Mouse (Mus musculus): Measurements from ENCODE around the gene Parvb. TPM values are rescaled to one million over a fixed set of nuclear protein-coding genes. Genes with fewer than 3 reads are reported as not detected.

Parvb gene
- polyA plus RNA-seq, 1 experiment = 54.5 TPM

- TF ChIP-seq POLR2A (IDR thresholded peaks at IDR 0.05; ENCODE audit: insufficient read depth, low read length) (no peak), EP300 (IDR thresholded peaks at IDR 0.05; ENCODE audit: insufficient read depth, low read depth, low read length) (no peak), CTCF (IDR thresholded peaks at IDR 0.05; ENCODE audit: low read depth, low read length) (no peak)
- Histone ChIP-seq H3K27me3 (ENCODE audit: control insufficient read depth, insufficient read depth, low read length, poor library complexity, severe bottlenecking) (no peaks in the 10 kb centered on the region), H3K9ac (ENCODE audit: low read depth, poor library complexity, severe bottlenecking) (no peak overlapping the region), H3K4me3 (ENCODE audit: low read depth, low read length) (no peak overlapping the region), H3K27ac (ENCODE audit: insufficient read depth, low read length) (no peak overlapping the region), H3K36me3 (ENCODE audit: control insufficient read depth, insufficient read depth, low read length, poor library complexity, severe bottlenecking) (peaks cover 17% of the 10 kb centered on the region), H3K4me1 (ENCODE audit: control insufficient read depth, insufficient read depth, low read length) (no peaks in the 10 kb centered on the region), H3K9me3 (replicated peaks; ENCODE audit: control insufficient read depth, insufficient read depth, low read length, poor library complexity, severe bottlenecking) (no peaks in the 10 kb centered on the region)
These were observed 62.5 kb downstream of the Parvb start for GRCm38 (mm10) chr15:84294391-84294790.

- Histone ChIP-seq H3K9me3 (replicated peaks; ENCODE audit: control insufficient read depth, insufficient read depth, low read length, poor library complexity, severe bottlenecking) (no peaks in the 10 kb centered on the region), H3K27ac (ENCODE audit: insufficient read depth, low read length) (no peak overlapping the region), H3K9ac (ENCODE audit: low read depth, poor library complexity, severe bottlenecking) (no peak overlapping the region), H3K36me3 (ENCODE audit: control insufficient read depth, insufficient read depth, low read length, poor library complexity, severe bottlenecking) (peaks cover 17% of the 10 kb centered on the region), H3K27me3 (ENCODE audit: control insufficient read depth, insufficient read depth, low read length, poor library complexity, severe bottlenecking) (no peaks in the 10 kb centered on the region), H3K4me1 (ENCODE audit: control insufficient read depth, insufficient read depth, low read length) (no peaks in the 10 kb centered on the region), H3K4me3 (ENCODE audit: low read depth, low read length) (no peak overlapping the region)
- TF ChIP-seq CTCF (IDR thresholded peaks at IDR 0.05; ENCODE audit: low read depth, low read length) = no peak
- no peak for TF ChIP-seq POLR2A (IDR thresholded peaks at IDR 0.05; ENCODE audit: insufficient read depth, low read length)
- no peak for TF ChIP-seq EP300 (IDR thresholded peaks at IDR 0.05; ENCODE audit: insufficient read depth, low read depth, low read length)
These were observed 63.4 kb downstream of the Parvb start for GRCm38 (mm10) chr15:84295225-84295624.

DNA sequence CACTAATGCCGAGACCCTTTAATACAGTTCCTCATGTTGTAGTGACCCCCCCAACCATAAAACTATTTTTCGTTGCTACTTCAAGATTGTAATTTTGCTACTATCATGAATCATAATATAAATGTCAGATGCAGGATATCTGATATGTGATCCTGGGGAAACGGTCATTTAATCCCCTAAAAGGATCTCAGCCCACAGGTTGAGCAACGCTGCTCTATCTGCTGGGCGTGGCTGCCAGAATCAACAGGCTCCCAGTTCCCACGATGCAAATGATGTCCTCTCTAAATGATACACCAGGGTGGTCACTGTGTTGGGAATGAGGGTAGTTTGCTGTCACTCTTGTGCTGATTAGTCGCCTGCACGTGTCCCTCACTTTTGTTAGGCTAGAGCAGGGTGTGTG is 65.6 kb downstream of the Parvb start:
- H3K27ac ChIP-seq (ENCODE audit: insufficient read depth, low read length) = no peak overlapping the region
- TF ChIP-seq CTCF (IDR thresholded peaks at IDR 0.05; ENCODE audit: low read depth, low read length) = no peak
- no peak for TF ChIP-seq POLR2A (IDR thresholded peaks at IDR 0.05; ENCODE audit: insufficient read depth, low read length)
- no peak for TF ChIP-seq EP300 (IDR thresholded peaks at IDR 0.05; ENCODE audit: insufficient read depth, low read depth, low read length)
- peaks cover 10% of the 10 kb centered on the region for H3K36me3 ChIP-seq (ENCODE audit: control insufficient read depth, insufficient read depth, low read length, poor library complexity, severe bottlenecking)
- H3K4me1 ChIP-seq (ENCODE audit: control insufficient read depth, insufficient read depth, low read length) = peaks cover 2% of the 10 kb centered on the region
- no peak overlapping the region for H3K4me3 ChIP-seq (ENCODE audit: low read depth, low read length)
- no peaks in the 10 kb centered on the region for H3K9me3 ChIP-seq (replicated peaks; ENCODE audit: control insufficient read depth, insufficient read depth, low read length, poor library complexity, severe bottlenecking)
- H3K9ac ChIP-seq (ENCODE audit: low read depth, poor library complexity, severe bottlenecking) = no peak overlapping the region
- no peaks in the 10 kb centered on the region for H3K27me3 ChIP-seq (ENCODE audit: control insufficient read depth, insufficient read depth, low read length, poor library complexity, severe bottlenecking)

GRCm38 (mm10) chr15:84298804-84299370 is 67.0 kb downstream of the Parvb start:
- H3K27me3 ChIP-seq (ENCODE audit: control insufficient read depth, insufficient read depth, low read length, poor library complexity, severe bottlenecking) = no peaks in the 10 kb centered on the region
- no peaks in the 10 kb centered on the region for H3K9me3 ChIP-seq (replicated peaks; ENCODE audit: control insufficient read depth, insufficient read depth, low read length, poor library complexity, severe bottlenecking)
- no peak for TF ChIP-seq POLR2A (IDR thresholded peaks at IDR 0.05; ENCODE audit: insufficient read depth, low read length)
- TF ChIP-seq EP300 (IDR thresholded peaks at IDR 0.05; ENCODE audit: insufficient read depth, low read depth, low read length) = no peak
- no peak for TF ChIP-seq CTCF (IDR thresholded peaks at IDR 0.05; ENCODE audit: low read depth, low read length)
- H3K4me1 ChIP-seq (ENCODE audit: control insufficient read depth, insufficient read depth, low read length) = peaks cover 3% of the 10 kb centered on the region
- H3K9ac ChIP-seq (ENCODE audit: low read depth, poor library complexity, severe bottlenecking) = no peak overlapping the region
- H3K4me3 ChIP-seq (ENCODE audit: low read depth, low read length) = no peak overlapping the region
- H3K27ac ChIP-seq (ENCODE audit: insufficient read depth, low read length) = no peak overlapping the region
- H3K36me3 ChIP-seq (ENCODE audit: control insufficient read depth, insufficient read depth, low read length, poor library complexity, severe bottlenecking) = peaks cover 3% of the 10 kb centered on the region; the same call in 1 of the 2 replicates

DNA sequence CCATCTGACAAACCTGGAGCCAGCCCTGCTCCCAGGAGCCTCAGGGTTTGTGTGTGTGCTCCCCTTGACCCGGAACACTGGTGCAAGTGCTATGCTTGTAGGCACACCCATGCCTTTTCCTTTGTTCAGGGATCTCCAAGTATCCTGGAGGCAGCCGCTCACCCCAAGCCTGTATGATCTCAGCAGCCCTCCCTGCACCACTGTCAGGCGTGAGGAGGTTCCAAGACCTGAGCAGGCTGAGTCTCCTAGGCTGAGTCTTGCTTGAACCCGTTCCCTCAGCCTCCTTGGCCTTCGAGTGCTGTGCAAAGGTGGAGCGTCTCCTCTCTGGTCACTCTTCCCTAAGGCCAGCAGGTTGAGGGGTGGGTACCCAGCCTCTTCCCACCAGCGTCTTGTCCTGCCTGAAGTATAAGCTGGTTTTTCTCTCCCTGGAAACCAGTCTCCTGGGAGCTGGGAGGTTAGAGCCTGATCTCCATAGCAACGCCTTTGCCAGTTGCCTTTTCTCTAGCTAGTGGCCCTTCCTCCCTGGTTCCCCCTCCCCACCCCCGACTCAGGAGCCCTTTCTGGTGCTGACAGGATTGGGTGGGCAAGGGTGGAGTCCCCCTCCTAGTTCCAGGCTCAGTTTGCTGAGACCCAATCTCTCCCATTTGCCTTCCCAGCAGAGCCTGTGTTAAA is 68.0 kb downstream of the Parvb start:
- Histone ChIP-seq H3K4me3 (ENCODE audit: low read depth, low read length) (no peak overlapping the region), H3K27ac (ENCODE audit: insufficient read depth, low read length) (no peak overlapping the region), H3K9ac (ENCODE audit: low read depth, poor library complexity, severe bottlenecking) (no peak overlapping the region), H3K27me3 (ENCODE audit: control insufficient read depth, insufficient read depth, low read length, poor library complexity, severe bottlenecking) (no peaks in the 10 kb centered on the region), H3K9me3 (replicated peaks; ENCODE audit: control insufficient read depth, insufficient read depth, low read length, poor library complexity, severe bottlenecking) (no peaks in the 10 kb centered on the region), H3K36me3 (ENCODE audit: control insufficient read depth, insufficient read depth, low read length, poor library complexity, severe bottlenecking) (no peaks in the 10 kb centered on the region), H3K4me1 (ENCODE audit: control insufficient read depth, insufficient read depth, low read length) (peaks cover 3% of the 10 kb centered on the region)
- no peak for TF ChIP-seq CTCF (IDR thresholded peaks at IDR 0.05; ENCODE audit: low read depth, low read length)
- TF ChIP-seq EP300 (IDR thresholded peaks at IDR 0.05; ENCODE audit: insufficient read depth, low read depth, low read length) = no peak
- TF ChIP-seq POLR2A (IDR thresholded peaks at IDR 0.05; ENCODE audit: insufficient read depth, low read length) = no peak

GRCm38 (mm10) chr15:84300591-84300990 is 68.7 kb downstream of the Parvb start:
- H3K4me1 ChIP-seq (ENCODE audit: control insufficient read depth, insufficient read depth, low read length) = peaks cover 3% of the 10 kb centered on the region
- no peak for TF ChIP-seq EP300 (IDR thresholded peaks at IDR 0.05; ENCODE audit: insufficient read depth, low read depth, low read length)
- TF ChIP-seq POLR2A (IDR thresholded peaks at IDR 0.05; ENCODE audit: insufficient read depth, low read length) = no peak
- TF ChIP-seq CTCF (IDR thresholded peaks at IDR 0.05; ENCODE audit: low read depth, low read length) = no peak
- H3K36me3 ChIP-seq (ENCODE audit: control insufficient read depth, insufficient read depth, low read length, poor library complexity, severe bottlenecking) = no peaks in the 10 kb centered on the region
- H3K9ac ChIP-seq (ENCODE audit: low read depth, poor library complexity, severe bottlenecking) = no peak overlapping the region
- no peaks in the 10 kb centered on the region for H3K9me3 ChIP-seq (replicated peaks; ENCODE audit: control insufficient read depth, insufficient read depth, low read length, poor library complexity, severe bottlenecking)
- H3K4me3 ChIP-seq (ENCODE audit: low read depth, low read length) = no peak overlapping the region
- H3K27me3 ChIP-seq (ENCODE audit: control insufficient read depth, insufficient read depth, low read length, poor library complexity, severe bottlenecking) = no peaks in the 10 kb centered on the region
- no peak overlapping the region for H3K27ac ChIP-seq (ENCODE audit: insufficient read depth, low read length)
